Mouse (Mus musculus): ENCODE results near the gene Tjp3.

The Tjp3 gene

DNA sequence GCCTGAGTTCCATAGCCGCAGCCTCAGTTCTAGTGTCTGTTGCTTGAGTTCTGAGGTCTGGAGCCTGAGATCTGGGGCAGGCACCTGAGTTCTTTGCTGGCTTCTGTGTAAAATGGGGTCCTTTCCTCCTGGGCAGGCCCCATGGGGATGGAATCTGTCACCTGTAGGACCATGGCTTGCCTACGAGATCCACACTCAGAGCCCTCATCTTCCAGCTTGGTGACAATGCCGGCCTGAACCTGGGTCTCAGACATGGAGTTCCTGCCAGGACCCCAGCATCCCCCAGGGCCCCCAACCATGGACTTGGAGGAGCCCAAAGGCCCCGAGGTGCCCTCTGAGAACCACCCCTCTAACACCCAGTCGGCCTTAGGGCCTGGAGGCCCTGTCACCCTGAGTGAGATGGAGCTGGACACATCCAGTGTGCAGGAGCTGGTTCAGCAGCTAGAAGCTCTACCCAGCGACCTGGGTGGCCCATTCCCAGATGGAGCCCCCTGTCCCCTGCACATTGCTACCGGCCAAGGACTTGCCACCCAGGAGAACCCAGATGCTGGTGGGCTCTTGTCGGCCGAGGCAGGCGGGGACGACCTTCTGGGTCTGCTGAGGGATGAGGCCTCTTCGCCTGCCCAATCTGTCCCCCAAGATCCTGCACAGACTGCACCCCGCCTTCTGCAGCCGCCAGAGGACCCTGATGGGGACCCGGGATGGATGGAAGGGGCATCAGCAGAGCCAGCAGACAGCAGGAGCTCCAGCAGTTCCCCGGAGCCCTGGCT is 22.6 kb downstream of the Tjp3 start:
- DNase-seq (ENCODE audit: low read depth, low spot score), result no peak

DNA sequence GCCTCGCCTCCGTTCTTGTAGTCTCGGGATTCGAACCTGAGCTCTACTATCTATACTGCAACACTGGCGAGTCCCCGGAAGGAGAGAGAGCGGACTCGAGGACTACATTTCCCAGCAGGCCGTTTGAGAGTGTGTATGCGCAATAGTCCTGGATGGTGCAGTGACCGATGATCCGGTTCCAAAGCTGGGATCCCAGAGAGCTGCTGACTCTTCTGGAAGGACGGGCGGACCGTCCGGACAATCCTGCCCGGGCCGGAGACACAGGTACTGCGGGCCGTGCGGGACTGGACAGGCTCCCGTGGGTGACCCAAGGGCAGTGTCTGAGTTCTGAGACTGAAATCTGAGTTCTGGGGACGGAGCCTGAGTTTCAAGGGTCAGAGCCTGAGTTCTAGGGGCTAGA is 23.3 kb downstream of the Tjp3 start:
- DNase-seq (ENCODE audit: low read depth, low spot score), result peak; percentile 88

DNA sequence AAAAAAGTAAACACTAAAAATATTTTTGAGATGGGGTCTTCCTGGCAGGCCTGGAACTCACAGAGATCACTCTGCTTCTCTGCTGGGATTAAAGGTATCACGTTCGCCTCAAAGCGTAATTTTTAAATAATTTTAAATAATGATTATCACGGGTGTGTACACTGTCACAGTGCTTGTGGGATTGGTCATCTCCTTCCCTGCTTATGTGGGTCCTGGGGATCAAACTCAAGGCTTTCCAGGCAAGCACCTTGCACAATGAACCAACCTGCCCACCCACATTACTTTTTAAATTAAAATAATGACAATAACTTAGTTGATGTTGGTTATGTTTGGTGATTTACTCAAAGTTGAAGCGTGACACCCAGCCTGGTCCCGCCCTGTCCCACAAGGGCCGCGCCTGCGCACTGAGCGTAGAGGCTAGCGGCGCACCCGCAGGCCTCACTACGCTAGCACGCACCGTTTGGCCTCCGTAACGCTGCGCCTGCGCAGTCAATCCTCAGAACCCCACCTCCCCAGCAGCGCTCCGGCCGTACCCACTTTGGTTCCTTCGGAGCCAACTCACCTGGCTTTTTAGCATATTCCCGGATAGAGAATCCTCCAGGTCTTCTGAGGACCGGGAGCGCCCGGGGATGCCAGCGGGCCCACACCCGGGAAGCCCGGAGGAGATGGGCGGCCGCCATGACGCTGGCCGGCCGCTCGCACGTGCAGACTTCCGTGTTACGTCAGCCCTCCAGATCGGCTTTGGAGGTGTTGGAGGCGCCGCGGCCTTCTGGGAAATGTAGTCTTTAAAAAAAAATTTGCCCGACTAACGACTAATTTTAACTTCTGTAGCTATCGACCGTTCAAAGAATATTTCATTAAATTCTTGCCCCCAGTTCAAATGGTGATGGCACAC is 24.9 kb downstream of the Tjp3 start, which contains the start of the genes Mrpl54 and Apba3:
TSS of gene Mrpl54 (minus strand) at position 724 of the 895 bp plus-strand sequence.
TSS of gene Apba3 (plus strand) at position 750 of the 895 bp plus-strand sequence.
- peak; percentile 96 for DNase-seq (ENCODE audit: low read depth, low spot score)

DNA sequence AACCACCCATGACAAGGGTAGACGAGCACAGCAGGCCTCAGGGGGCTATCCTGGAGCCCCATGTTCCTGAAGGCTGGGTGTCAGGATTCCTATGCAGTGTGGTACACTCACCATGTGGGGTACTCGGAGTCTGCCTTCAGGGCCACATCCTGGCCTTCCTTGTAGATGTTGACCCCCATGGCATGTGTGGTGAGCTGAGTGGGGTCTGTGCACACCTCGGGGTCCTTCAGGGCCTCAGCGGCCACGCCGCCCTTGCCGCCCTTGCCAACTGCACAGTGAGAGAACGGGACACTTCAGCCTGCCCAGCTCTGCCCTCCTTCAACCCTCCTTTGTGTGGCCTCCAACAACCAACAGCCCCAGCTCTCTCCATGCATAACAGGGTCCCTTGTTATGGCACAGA is 25.8 kb downstream of the Tjp3 start:
- no peak for DNase-seq (ENCODE audit: low read depth, low spot score)

DNA sequence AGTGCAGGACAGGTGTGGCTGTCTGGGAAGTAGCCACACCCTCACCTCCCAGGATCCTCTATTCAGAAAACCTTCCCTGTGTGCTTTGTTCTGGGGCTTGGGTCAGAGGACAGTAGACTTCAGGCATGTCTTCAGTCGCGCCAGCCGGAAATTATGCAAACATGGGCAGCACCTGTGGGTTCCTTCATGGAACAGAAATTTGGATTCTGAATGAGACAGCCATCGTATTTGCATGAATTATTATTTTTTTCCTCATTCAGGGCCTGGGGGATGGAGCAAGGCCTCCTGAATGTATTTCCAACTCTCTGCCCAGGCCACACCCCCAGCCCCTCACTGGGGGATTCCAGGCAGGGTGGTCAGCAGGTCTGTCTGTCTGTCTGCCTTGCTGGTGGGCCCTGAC is 30.4 kb downstream of the Tjp3 start:
- no peak for DNase-seq (ENCODE audit: low read depth, low spot score)

DNA sequence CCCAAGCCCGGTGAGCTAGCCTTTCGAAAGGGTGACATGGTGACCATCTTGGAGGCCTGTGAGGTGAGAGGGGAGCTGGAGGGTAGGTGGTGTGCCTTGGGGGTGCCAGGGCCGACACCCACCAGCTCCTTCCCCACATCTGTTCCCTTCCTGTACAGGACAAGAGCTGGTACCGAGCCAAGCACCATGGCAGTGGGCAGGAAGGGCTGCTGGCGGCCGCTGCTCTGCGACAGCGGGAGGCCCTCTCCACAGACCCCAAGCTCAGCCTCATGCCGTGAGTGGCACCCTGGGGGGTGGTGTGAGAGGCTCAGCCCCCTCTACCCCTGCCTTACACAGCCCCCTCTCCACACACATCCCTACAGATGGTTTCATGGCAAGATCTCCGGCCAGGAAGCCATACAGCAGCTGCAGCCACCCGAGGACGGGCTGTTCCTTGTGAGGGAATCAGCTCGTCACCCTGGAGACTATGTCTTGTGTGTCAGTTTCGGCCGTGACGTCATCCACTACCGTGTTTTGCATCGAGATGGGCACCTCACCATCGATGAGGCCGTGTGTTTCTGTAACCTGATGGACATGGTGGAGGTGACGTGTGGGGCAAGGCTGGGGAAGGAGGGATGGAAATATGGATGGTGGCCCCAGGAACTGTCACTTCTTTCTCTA is 32.0 kb downstream of the Tjp3 start:
- no peak for DNase-seq (ENCODE audit: low read depth, low spot score)

DNA sequence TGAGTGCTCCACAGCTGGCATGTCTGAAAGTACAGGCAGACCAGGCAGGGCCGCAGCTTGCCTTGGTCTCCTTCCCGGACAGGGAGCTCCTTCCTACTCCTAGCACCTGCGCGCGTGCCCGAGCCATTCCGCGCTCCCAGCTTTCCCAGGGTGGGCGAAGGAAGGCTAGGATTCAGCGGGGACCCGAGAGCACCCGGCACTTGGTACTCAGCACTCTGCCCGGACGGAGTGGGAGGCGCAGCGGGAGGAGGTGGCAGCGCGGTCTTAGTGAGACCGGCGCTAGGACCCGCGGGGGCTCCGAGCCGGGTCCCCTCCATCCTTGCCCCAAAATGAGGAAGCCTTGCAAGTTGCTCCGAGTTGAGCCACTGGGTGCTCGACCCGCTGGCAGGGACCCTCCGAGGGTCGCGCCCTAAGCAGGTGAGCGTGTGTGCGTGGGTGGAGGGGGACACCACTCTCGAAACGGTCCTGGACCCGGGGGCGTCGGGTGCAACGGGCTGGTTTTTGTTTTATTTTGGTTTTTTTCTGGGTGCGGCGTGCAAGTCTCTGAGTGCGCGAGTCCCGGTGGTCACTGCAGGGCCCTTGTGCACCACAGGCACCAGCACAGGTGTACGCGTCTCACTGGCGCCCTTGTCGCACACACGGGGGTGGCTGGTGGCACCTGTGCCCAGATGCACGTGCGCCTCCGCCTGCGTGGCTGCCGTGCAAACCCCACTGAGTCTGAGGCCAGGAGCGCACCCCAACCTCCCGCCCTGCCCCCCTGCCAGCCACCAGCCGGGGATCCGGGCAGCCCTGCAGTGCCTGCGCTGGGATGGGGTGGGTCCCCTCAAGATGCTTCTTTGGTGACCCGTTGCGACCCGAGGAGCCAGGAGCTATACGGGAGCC is 34.0 kb downstream of the Tjp3 start:
- DNase-seq (ENCODE audit: low read depth, low spot score), result no peak

DNA sequence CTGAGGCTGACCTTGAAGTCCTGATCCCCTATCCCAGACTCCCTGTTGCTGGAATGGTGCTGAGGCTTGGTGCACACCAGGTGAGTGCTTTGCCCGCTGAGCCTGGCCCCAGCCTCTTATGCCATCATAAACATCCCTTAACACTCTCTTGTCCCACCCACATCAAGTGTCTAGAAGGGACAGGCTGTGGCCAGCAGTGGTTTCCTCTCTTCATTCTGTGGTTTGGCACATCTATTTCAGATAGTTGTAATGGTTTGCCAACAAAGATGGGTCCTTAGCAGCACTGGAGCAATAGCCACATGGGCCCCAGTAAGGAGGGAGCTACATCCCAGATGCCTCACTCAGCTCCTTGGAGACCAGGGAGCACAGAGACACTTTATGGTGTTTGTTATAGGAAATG is 36.5 kb downstream of the Tjp3 start:
- DNase-seq (ENCODE audit: low read depth, low spot score), result no peak

DNA sequence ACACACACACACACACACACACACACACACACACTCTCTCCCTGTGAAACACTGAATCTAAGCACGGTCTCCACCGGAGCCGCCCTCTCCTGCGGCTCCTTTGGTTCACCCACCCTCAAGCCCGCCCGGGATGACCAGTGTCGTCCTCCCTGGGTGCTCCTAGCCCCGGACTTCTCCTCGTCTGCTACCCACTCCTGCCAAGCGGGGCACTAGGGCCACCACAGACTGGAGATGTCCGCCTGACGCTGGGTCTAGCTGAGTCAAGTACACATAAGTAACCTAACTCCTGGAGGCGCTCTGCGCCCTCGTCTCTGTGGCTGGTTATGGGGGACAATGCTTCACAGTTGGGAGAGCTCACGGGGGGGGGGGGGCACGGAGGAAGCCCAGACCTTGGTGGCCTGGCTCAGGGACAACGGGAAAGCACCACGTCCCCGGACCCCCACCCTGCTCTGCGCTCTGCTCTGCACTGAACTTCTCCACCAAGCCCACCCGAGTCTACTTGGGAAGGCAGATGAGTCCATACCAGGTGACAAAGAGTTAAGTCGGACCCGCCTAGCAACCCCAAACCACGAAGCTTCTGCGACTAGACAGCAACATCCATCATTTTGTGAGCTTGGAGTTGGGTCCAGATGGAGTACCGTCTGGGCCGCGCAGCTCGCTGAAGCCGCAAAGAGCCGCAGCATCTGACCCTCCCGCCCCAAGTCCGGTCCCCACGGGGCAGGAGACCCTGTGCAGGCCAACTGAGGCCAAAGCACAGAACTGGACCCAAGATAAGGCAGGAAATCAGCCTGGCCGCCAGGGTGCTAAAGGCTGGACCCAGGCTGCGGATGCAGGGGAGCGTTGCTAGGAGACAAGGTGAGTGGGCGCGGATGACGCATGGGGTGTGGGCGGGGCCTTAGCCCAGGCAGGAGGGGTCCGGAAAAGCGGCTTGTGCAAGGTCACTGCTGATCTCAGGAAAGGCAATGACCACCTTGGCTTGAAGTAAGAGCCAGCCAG is 38.7 kb downstream of the Tjp3 start, which contains the start of gene Matk:
TSS of gene Matk (plus strand) at position 512 of the 996 bp plus-strand sequence.
- peak; percentile 70 for DNase-seq (ENCODE audit: low read depth, low spot score)

DNA sequence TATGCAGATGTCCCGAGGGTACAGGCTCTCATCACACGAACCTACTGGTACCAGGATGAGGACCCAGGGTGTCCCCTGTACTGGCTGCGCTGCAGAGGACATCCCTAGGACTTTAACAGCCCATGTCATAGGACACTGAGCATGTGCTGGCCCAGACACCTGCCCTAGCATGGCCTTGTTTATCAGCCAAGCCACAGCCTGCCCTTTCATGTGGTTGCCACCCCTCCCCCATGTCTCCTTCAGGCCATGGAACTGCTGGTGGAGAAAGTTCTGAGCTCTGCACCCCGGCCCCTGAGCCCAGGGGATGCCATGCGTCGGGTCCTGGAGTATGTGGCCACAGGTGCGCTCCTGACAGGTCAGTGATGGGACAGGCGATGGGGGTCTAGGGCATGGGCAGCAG is 41.9 kb downstream of the Tjp3 start:
- DNase-seq (ENCODE audit: low read depth, low spot score), result no peak

DNA sequence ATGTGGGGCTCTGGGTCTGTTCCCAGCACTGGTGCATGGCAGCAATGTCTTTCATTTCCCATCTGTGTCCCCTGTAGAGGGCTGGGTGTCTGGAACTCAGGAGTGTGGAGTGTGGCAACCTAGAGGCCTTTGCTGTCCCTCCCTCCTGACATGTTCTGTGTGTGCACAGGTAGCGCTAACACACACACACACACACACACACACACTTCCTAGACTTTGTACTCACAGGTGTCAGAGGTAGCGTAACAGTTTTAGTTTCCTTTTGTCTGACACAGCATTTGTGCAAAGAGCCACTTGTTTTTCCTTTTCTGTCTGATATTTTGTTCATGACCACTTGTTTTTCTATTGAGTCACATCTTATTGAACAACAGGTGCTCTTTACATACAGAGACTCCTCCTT is 43.6 kb downstream of the Tjp3 start:
- DNase-seq (ENCODE audit: low read depth, low spot score), result no peak

DNA sequence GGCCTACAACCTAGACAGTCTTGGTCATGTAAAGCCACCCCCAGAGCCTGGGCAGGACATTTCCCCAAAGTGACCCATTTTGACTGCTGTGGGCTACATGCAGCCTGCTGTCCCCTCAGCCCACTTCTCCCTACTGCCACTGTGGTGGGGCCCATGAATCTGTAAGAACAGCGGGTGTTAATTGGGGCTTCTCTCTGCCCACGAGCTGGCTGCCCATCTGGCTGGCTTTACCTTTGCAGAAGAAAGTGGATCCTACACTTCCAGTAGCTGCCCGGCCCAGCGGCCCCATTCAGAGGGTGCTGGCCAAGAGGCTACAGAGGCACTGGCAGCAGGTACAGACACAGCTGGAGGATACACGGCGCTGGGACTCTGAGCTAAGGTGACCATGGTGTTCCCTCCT is 46.2 kb downstream of the Tjp3 start:
- DNase-seq (ENCODE audit: low read depth, low spot score), result no peak

DNA sequence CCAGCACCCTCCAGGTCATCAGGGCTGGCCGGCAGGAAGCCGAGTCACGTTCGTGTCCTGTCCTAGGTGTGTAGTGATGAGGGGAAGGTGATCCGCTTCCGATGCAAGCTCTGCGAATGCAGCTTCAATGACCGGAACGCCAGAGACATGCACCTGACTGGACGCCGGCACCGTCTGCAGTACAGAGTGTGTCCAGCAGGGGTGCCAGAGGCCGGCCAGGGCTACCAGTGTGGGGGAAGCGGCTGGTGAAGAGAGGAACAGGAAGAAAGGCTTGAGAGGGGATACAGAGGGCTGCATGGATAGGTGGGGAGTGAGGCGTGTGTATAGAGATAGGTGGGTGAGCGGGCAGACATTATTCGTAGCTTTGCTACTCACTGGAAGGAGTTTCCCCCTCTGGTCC is 46.8 kb downstream of the Tjp3 start:
- DNase-seq (ENCODE audit: low read depth, low spot score), result peak; percentile 75

DNA sequence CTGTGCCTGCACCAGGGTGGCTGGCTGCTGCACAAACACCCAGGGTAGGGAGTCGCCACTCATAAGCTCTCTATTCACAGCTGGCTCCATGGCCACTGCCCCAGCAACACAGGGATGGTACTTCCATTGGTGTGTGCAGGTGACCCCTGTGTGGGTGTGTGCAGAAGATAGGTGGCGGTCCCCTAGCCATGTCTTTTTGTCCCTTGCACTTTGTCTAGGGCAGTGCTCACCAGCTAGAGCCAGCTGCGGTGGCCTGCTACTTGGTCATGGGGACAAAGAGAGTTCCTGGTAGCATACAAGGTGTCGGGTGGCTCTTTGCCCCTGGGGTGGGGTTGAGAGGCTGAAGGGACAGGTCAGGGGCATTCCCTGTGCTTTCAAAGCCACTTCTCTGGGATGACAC is 47.2 kb downstream of the Tjp3 start:
- no peak for DNase-seq (ENCODE audit: low read depth, low spot score)

DNA sequence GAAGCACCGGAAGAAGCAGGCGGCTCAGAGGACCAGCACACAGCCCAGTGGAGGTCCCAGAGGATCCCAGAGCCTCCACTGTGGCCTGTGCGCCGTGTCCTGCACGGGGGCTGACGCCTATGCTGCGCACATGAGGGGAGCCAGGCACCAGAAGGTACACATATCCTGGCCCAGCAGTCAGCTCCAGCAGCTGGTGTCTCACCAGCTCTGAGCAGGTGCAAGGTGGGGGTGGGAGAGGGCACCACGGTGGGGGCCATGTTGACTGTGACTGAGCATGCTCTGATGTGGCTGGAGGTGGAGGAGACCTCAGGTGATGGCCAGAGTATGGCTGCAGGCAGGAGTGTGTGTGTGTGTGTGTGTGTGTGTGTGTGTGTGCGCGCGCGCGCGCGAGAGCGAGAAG is 49.4 kb downstream of the Tjp3 start:
- DNase-seq (ENCODE audit: low read depth, low spot score), result no peak

DNA sequence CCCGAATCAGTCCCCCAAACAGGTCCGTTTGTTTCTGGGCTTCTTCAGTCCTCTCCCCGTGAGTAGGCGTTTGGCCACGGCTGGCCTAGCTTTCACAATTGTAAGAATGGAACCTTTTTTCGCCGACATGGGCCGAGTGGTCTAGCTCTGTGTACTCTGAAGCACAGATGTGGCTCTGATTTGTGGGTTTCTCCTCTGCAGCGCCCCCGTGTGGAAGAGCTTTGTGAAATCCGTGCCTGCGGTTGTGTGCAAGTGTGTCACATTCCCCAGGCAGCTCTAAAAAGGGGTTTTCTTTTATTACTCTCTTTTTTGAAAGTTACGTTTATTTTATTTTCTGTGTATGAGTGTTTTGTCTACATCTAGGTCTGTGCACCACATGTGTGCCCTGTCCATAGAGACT is 50.5 kb downstream of the Tjp3 start:
- DNase-seq (ENCODE audit: low read depth, low spot score), result peak; percentile 74

DNA sequence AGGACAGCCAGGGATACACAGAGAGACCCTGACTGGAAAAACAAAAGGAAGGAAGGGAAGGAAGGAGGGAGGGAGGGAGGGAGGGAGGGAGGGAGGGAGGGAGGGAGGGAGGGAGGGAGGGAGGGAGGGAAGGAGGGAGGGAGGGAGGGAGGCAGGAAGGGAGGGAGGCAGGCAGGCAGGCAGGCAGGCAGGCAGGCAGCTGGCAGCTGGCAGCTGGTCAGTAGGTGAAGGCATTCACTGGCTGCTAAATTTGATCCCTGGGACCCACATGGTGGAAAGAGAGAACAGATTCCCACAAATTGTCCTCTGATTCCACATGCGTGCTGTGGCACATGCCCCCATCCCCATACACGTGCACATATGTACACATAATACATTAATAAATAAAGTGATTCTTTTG is 52.8 kb downstream of the Tjp3 start:
- DNase-seq (ENCODE audit: low read depth, low spot score), result no peak

DNA sequence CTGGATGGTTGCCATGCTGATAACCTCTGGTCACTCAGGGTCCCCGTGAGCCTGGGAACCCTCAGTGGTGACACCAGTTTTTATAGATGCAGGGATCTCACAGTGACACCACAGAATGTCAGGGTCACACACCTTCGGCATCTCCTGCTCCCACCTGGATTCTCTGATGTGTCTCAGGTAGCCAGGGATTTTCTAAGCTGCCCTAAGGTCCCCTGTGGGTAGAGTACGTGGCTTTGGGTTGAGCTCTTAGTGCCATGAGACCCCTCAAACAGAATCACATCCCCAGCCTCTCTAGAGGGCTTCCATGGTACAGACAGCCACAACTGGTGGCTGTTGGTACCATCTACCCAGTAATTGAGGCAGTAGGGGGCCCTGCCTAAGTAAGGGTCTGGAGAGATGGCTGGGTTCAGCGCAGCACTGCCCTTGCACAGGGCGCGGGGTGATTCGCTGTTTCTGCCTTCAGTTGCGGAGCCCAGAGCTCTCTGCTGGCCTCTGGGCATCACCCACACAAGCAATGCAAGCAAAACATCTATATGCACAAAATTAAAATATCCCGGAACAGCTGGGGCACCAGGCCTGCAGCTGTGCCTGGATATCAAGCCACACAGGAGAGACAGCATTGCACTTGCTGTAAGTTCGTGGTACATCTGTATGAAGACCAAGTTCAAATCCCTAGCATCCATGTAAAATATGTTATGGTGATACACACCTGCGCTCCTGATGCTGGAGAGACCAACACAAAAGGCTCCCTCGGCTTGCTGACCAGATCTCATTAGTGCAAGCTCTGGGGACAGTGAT is 54.7 kb downstream of the Tjp3 start:
- no peak for DNase-seq (ENCODE audit: low read depth, low spot score)

DNA sequence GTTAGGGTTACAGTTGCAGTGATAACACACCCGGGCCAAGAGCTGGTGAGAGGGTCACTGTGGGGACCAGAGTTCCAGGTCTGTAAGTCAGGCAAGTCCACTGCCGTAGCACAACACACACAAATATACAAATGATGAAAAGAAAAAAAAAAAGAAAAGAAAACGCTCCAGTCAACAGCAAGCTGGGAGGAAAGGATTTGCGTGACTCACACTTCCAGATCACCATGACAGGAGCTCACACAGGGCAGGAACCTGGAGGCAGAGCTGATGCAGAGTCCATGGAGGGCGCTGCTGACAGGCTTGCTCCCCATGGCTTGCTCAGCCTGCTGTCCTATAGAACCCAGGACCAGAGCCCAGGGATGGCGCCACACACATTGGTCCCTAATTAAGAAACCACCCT is 57.2 kb downstream of the Tjp3 start:
- DNase-seq (ENCODE audit: low read depth, low spot score), result no peak

Data from mesoderm, embryonic 11.5 days (tissue).